Comparison of ENCODE assay signal across 10 mouse cellular contexts in genomic region chr5:122510651-122511157, GRCm38 (mm10). TPM values are rescaled to one million over a fixed set of nuclear protein-coding genes. Genes with fewer than 3 reads are reported as not detected.
DNase-seq lines count a peak whose midpoint lies in the region; ATAC-seq lines count a peak whose summit lies in the region.
"Had no signal": no experiment of that assay in that cellular context is flagged by ENCODE, and none has a peak within 500 bp of the region (broad histone marks: within the 10 kb centered on the region; RNA-seq: fewer than 3 reads in every experiment).

No protein-coding gene starts in this region.

- intact Hi-C loops in heart, postnatal 25 days (cut with DNase I) = no loop called here

- no peak overlapping the region for H3K27ac ChIP-seq in neural tube, embryonic 11.5 days (ENCODE audit: low read depth, low read length)
- peak overlapping the region; percentile 78 for H3K27ac ChIP-seq in stomach, embryonic 16.5 days (ENCODE audit: low read length)
- H3K27ac ChIP-seq: hindbrain, embryonic 15.5 days had no signal

- H3K4me1 ChIP-seq in neural tube, embryonic 11.5 days (ENCODE audit: control insufficient read depth, insufficient read depth, low read length) = peaks cover 6% of the 10 kb centered on the region; the same call in 1 of the 2 replicates
- peaks cover 25% of the 10 kb centered on the region for H3K4me1 ChIP-seq in stomach, embryonic 16.5 days (ENCODE audit: control insufficient read depth, insufficient read depth, low read length)

- no peak overlapping the region for H3K4me3 ChIP-seq in neural tube, embryonic 11.5 days (ENCODE audit: low read depth, low read length)
- no peak overlapping the region for H3K4me3 ChIP-seq in stomach, embryonic 16.5 days (replicated peaks; ENCODE audit: low read length)
- H3K4me3 ChIP-seq: hindbrain, embryonic 15.5 days had no signal

- H3K4me2 ChIP-seq in neural tube, embryonic 11.5 days (ENCODE audit: low read depth) = no peak overlapping the region
- peak overlapping the region; percentile 22 for H3K4me2 ChIP-seq in stomach, embryonic 16.5 days (ENCODE audit: low read depth, low read length)
- H3K4me2 ChIP-seq: hindbrain, embryonic 15.5 days had no signal

- no peak overlapping the region for H3K9ac ChIP-seq in neural tube, embryonic 11.5 days (ENCODE audit: low read length)
- peak overlapping the region; percentile 32 for H3K9ac ChIP-seq in stomach, embryonic 16.5 days (ENCODE audit: low read length)
- H3K9ac ChIP-seq: hindbrain, embryonic 15.5 days had no signal

- DNase-seq in adrenal gland, adult 2 months = peak; percentile 48
- no peak for DNase-seq in adrenal gland, adult 18-20 months (ENCODE audit: low spot score in 2 of 2)
- DNase-seq in neural tube, embryonic 11.5 days (ENCODE audit: low spot score) = peak; percentile 5
- DNase-seq in neural tube, embryonic 10.5 days (ENCODE audit: extremely low spot score, low spot score) = no peak
- peak; percentile 69 for DNase-seq in heart, postnatal 25 days (ENCODE audit: low spot score)
- DNase-seq in right cerebral cortex, postnatal 14 days = no peak
- DNase-seq in natural killer cell, adult 2 months (ENCODE audit: low spot score in 2 of 2) = no peak
- DNase-seq: adrenal gland, postnatal 25 days had no signal

- no peaks in the 10 kb centered on the region for H3K36me3 ChIP-seq in neural tube, embryonic 11.5 days (ENCODE audit: control insufficient read depth, insufficient read depth, low read length)
- H3K36me3 ChIP-seq in stomach, embryonic 16.5 days (ENCODE audit: control insufficient read depth, insufficient read depth, low read length) = no peaks in the 10 kb centered on the region
- H3K36me3 ChIP-seq: hindbrain, embryonic 15.5 days had no signal

- ATAC-seq in neural tube, embryonic 11.5 days (ENCODE audit: insufficient read depth, low FRiP score, low TSS enrichment) = no peak
- peak; percentile 73; the same call in 1 of the 2 replicates for ATAC-seq in stomach, embryonic 16.5 days (ENCODE audit: insufficient read depth, low FRiP score)

- no peaks in the 10 kb centered on the region for H3K9me3 ChIP-seq in neural tube, embryonic 11.5 days (ENCODE audit: control insufficient read depth, low read length)
- H3K9me3 ChIP-seq in stomach, embryonic 16.5 days (replicated peaks; ENCODE audit: control insufficient read depth, low read length) = no peaks in the 10 kb centered on the region
- H3K9me3 ChIP-seq: hindbrain, embryonic 15.5 days had no signal

- WGBS in neural tube, embryonic 11.5 days = 69% methylated on average over 17 of the region's 17 CpGs
- 46% methylated on average over 17 of the region's 17 CpGs for WGBS in stomach, embryonic 16.5 days

- no peaks in the 10 kb centered on the region for H3K27me3 ChIP-seq in neural tube, embryonic 11.5 days (ENCODE audit: control insufficient read depth, insufficient read depth, low read length)
- no peaks in the 10 kb centered on the region for H3K27me3 ChIP-seq in stomach, embryonic 16.5 days (ENCODE audit: control insufficient read depth, insufficient read depth, low read length)
- H3K27me3 ChIP-seq: hindbrain, embryonic 15.5 days had no signal

RNA-seq across cellular contexts. Expression of gene Atp2a2, which starts 8.7 kb away (rescaled TPM):
- total RNA-seq in adrenal gland, adult 2 months (2021) = 100 to 1,000 TPM; 159 to 186 TPM
- polyA plus RNA-seq in adrenal gland, adult 2 months (2012; rRNA removed) = 50.5 and 66.8 TPM in 2 replicates
- 100 to 1,000 TPM; 198 to 199 TPM for total RNA-seq in adrenal gland, adult 18-20 months (2021)
- 52.0 and 55.4 TPM in 2 replicates for polyA plus RNA-seq in neural tube, embryonic 11.5 days (2014; fragmentation: Nextera tagmentation; extraction: Ambion mirVana)
- total RNA-seq in heart, postnatal 25 days (2021) = over 10,000 TPM; 10,772 to 12,207 TPM
- polyA plus RNA-seq in stomach, embryonic 16.5 days (2015; fragmentation: Nextera tagmentation; extraction: Ambion mirVana) = 25.5 and 27.3 TPM in 2 replicates

Comparison
In these comparisons a context has a peak if more than half of its experiments do, and no peak if none do; other contexts are left out.
1. DNase-seq: peak in adrenal gland, adult 2 months (single experiment), neural tube, embryonic 11.5 days (single experiment) and heart, postnatal 25 days (single experiment); none in adrenal gland, adult 18-20 months (0 of 2), neural tube, embryonic 10.5 days (single experiment), right cerebral cortex, postnatal 14 days (single experiment) and natural killer cell, adult 2 months (0 of 2).
2. RNA of gene Atp2a2, which starts 8.7 kb away (total RNA-seq): 10,772 to 12,207 TPM in heart, postnatal 25 days; 198 to 199 TPM in adrenal gland, adult 18-20 months and 159 to 186 TPM in adrenal gland, adult 2 months; every median in the first group is over 10 times any median in the second.